ENCODE assay signal across 8 mouse cellular contexts in genomic region chr14:54516710-54517310, GRCm38 (mm10). TPM values are rescaled to one million over a fixed set of nuclear protein-coding genes. Genes with fewer than 3 reads are reported as not detected.
DNase-seq lines count a peak whose midpoint lies in the region; ATAC-seq and TF ChIP-seq lines count a peak whose summit lies in the region.

No protein-coding gene starts in this region.

- no peaks in the 10 kb centered on the region for H3K27me3 ChIP-seq in heart, embryonic 10.5 days (ENCODE audit: insufficient read depth, poor library complexity, severe bottlenecking)
- no peaks in the 10 kb centered on the region for H3K27me3 ChIP-seq in ES-Bruce4 (ENCODE audit: control insufficient read depth, insufficient read depth, low read length, poor library complexity, severe bottlenecking)
- no peaks in the 10 kb centered on the region for H3K27me3 ChIP-seq in forebrain, embryonic 15.5 days
- no peaks in the 10 kb centered on the region for H3K27me3 ChIP-seq in liver, postnatal 0 days (ENCODE audit: insufficient read depth, low read length)

- peaks cover 36% of the 10 kb centered on the region for H3K36me3 ChIP-seq in heart, embryonic 10.5 days
- peaks cover 38% of the 10 kb centered on the region for H3K36me3 ChIP-seq in ES-Bruce4 (ENCODE audit: control insufficient read depth, insufficient read depth, low read length, poor library complexity, severe bottlenecking)
- H3K36me3 ChIP-seq in forebrain, embryonic 15.5 days, result peaks cover 35% of the 10 kb centered on the region
- H3K36me3 ChIP-seq in liver, postnatal 0 days (replicated peaks; ENCODE audit: insufficient read depth, low read length), result peaks cover 28% of the 10 kb centered on the region

- no peak for TF ChIP-seq POLR2A in ES-Bruce4 (IDR thresholded peaks at IDR 0.05; ENCODE audit: insufficient read depth, low read length)

- no peak for TF ChIP-seq CTCF in ES-Bruce4 (IDR thresholded peaks at IDR 0.05; ENCODE audit: low read depth, low read length)
- 0 out of 2 replicates have a peak, but pooled peaks have one; percentile 2 for TF ChIP-seq CTCF in liver, postnatal 0 days (IDR thresholded peaks at IDR 0.05; ENCODE audit: low read depth)

- intact Hi-C loops in left cerebral cortex, postnatal 4 days (cut with DNase I), result no loop called here

- H3K27ac ChIP-seq in heart, embryonic 10.5 days, result peak overlapping the region; percentile 92
- no peak overlapping the region for H3K27ac ChIP-seq in ES-Bruce4 (ENCODE audit: insufficient read depth, low read length)
- H3K27ac ChIP-seq in forebrain, embryonic 15.5 days (replicated peaks), result peak overlapping the region; percentile 80
- H3K27ac ChIP-seq in liver, postnatal 0 days (ENCODE audit: low read depth), result peak overlapping the region; percentile 76

- no peak for TF ChIP-seq EP300 in ES-Bruce4 (IDR thresholded peaks at IDR 0.05; ENCODE audit: insufficient read depth, low read depth, low read length)
- TF ChIP-seq EP300 in liver, postnatal 0 days (IDR thresholded peaks at IDR 0.05; ENCODE audit: low read depth), result no peak

- peaks cover 19% of the 10 kb centered on the region for H3K4me1 ChIP-seq in heart, embryonic 10.5 days
- no peaks in the 10 kb centered on the region for H3K4me1 ChIP-seq in ES-Bruce4 (ENCODE audit: control insufficient read depth, insufficient read depth, low read length)
- peaks cover 25% of the 10 kb centered on the region for H3K4me1 ChIP-seq in forebrain, embryonic 15.5 days
- peaks cover 7% of the 10 kb centered on the region for H3K4me1 ChIP-seq in liver, postnatal 0 days (ENCODE audit: insufficient read depth)

- no peak for DNase-seq in heart, embryonic 10.5 days (ENCODE audit: low spot score)
- no peak for DNase-seq in heart, postnatal 4 days
- no peak for DNase-seq in liver, postnatal 0 days
- DNase-seq in urinary bladder, postnatal 10 days (ENCODE audit: low spot score), result no peak
- DNase-seq in left cerebral cortex, postnatal 4 days, result no peak
- DNase-seq in layer of hippocampus, postnatal 36 days, result no peak

- peak overlapping the region; percentile 78 for H3K4me3 ChIP-seq in heart, embryonic 10.5 days
- peak overlapping the region; percentile 77 for H3K4me3 ChIP-seq in ES-Bruce4 (ENCODE audit: low read depth, low read length)
- H3K4me3 ChIP-seq in forebrain, embryonic 15.5 days, result peak overlapping the region; percentile 79
- H3K4me3 ChIP-seq in liver, postnatal 0 days (ENCODE audit: low read depth, low read length), result peak overlapping the region; percentile 92

- ATAC-seq in forebrain, embryonic 15.5 days (replicated peaks), result peak; percentile 68
- no peak; the same call in 1 of the 2 replicates for ATAC-seq in liver, postnatal 0 days

- H3K4me2 ChIP-seq in forebrain, embryonic 15.5 days (replicated peaks), result peak overlapping the region; percentile 51
- peak overlapping the region; percentile 96 for H3K4me2 ChIP-seq in liver, postnatal 0 days (ENCODE audit: low read depth, low read length)

- 6% methylated on average over 17 of the region's 17 CpGs for WGBS in heart, embryonic 10.5 days
- 4% methylated on average over 17 of the region's 17 CpGs for WGBS in forebrain, embryonic 15.5 days
- WGBS in liver, postnatal 0 days (ENCODE audit: insufficient replicate concordance), result 3% methylated on average over 17 of the region's 17 CpGs

- H3K9ac ChIP-seq in ES-Bruce4 (ENCODE audit: low read depth, poor library complexity, severe bottlenecking), result peak overlapping the region; percentile 88
- H3K9ac ChIP-seq in forebrain, embryonic 15.5 days (replicated peaks), result peak overlapping the region; percentile 71
- peak overlapping the region; percentile 81 for H3K9ac ChIP-seq in liver, postnatal 0 days (replicated peaks)

- no peaks in the 10 kb centered on the region for H3K9me3 ChIP-seq in heart, embryonic 10.5 days
- H3K9me3 ChIP-seq in ES-Bruce4 (replicated peaks; ENCODE audit: control insufficient read depth, insufficient read depth, low read length, poor library complexity, severe bottlenecking), result peaks cover 20% of the 10 kb centered on the region
- no peaks in the 10 kb centered on the region for H3K9me3 ChIP-seq in forebrain, embryonic 15.5 days
- H3K9me3 ChIP-seq in liver, postnatal 0 days (ENCODE audit: low read length), result no peaks in the 10 kb centered on the region

RNA-seq across cellular contexts. Expression of gene Prmt5, which starts 0.5 kb away (rescaled TPM):
- 86.2 and 103 TPM in 2 replicates for polyA plus RNA-seq in heart, embryonic 10.5 days (2016; fragmentation: Nextera tagmentation; extraction: Ambion mirVana)
- 10 to 100 TPM; 36.2 to 36.5 TPM for total RNA-seq in heart, postnatal 4 days (2021)
- 165 and 183 TPM in 2 replicates for polyA plus RNA-seq in ES-Bruce4 (2011; ENCODE audit: insufficient read depth, insufficient read length, low read depth, missing spikeins)
- polyA plus RNA-seq in forebrain, embryonic 15.5 days (2015; fragmentation: Nextera tagmentation; extraction: Ambion mirVana), result 101 and 102 TPM in 2 replicates
- polyA plus RNA-seq in liver, postnatal 0 days (2015; fragmentation: Nextera tagmentation; extraction: Ambion mirVana), result 12.2 and 13.8 TPM in 2 replicates
- 10 to 100 TPM; 93.2 to 99.2 TPM for total RNA-seq in left cerebral cortex, postnatal 4 days (2021)
- 10 to 100 TPM; 51.7 to 57.1 TPM for total RNA-seq in layer of hippocampus, postnatal 36 days (2021)

RNA-seq across cellular contexts. Expression of gene Haus4, which starts 37.6 kb away (rescaled TPM):
- 50.2 and 52.9 TPM in 2 replicates for polyA plus RNA-seq in heart, embryonic 10.5 days (2016; fragmentation: Nextera tagmentation; extraction: Ambion mirVana)
- total RNA-seq in heart, postnatal 4 days (2021), result 10 to 100 TPM; 30.6 to 32.7 TPM
- polyA plus RNA-seq in ES-Bruce4 (2011; ENCODE audit: insufficient read depth, insufficient read length, low read depth, missing spikeins), result 68.6 and 72.3 TPM in 2 replicates
- polyA plus RNA-seq in forebrain, embryonic 15.5 days (2015; fragmentation: Nextera tagmentation; extraction: Ambion mirVana), result 29.6 and 31.6 TPM in 2 replicates
- 33.2 and 35.1 TPM in 2 replicates for polyA plus RNA-seq in liver, postnatal 0 days (2015; fragmentation: Nextera tagmentation; extraction: Ambion mirVana)
- 1 to 10 TPM; 8.1 to 9.1 TPM for total RNA-seq in left cerebral cortex, postnatal 4 days (2021)
- total RNA-seq in layer of hippocampus, postnatal 36 days (2021), result 1 to 10 TPM; 4.0 to 5.3 TPM

RNA-seq across cellular contexts. Expression of gene Rem2, which starts 40.9 kb away (rescaled TPM):
- 2.4 and 3.8 TPM in 2 replicates for polyA plus RNA-seq in heart, embryonic 10.5 days (2016; fragmentation: Nextera tagmentation; extraction: Ambion mirVana)
- total RNA-seq in heart, postnatal 4 days (2021), result under 1 TPM; 0.14 to 0.23 TPM
- polyA plus RNA-seq in ES-Bruce4 (2011; ENCODE audit: insufficient read depth, insufficient read length, low read depth, missing spikeins), result 2.6 and 4.0 TPM in 2 replicates
- 22.9 and 23.8 TPM in 2 replicates for polyA plus RNA-seq in forebrain, embryonic 15.5 days (2015; fragmentation: Nextera tagmentation; extraction: Ambion mirVana)
- 0.66 and 0.87 TPM in 2 replicates for polyA plus RNA-seq in liver, postnatal 0 days (2015; fragmentation: Nextera tagmentation; extraction: Ambion mirVana)
- total RNA-seq in left cerebral cortex, postnatal 4 days (2021), result 10 to 100 TPM; 15.0 to 17.2 TPM
- total RNA-seq in layer of hippocampus, postnatal 36 days (2021), result 10 to 100 TPM; 20.7 to 23.8 TPM

RNA-seq across cellular contexts. Expression of gene Lrp10, which starts 52.9 kb away (rescaled TPM):
- 44.8 and 51.0 TPM in 2 replicates for polyA plus RNA-seq in heart, embryonic 10.5 days (2016; fragmentation: Nextera tagmentation; extraction: Ambion mirVana)
- 10 to 100 TPM; 81.3 to 81.5 TPM for total RNA-seq in heart, postnatal 4 days (2021)
- 22.9 and 25.8 TPM in 2 replicates for polyA plus RNA-seq in ES-Bruce4 (2011; ENCODE audit: insufficient read depth, insufficient read length, low read depth, missing spikeins)
- polyA plus RNA-seq in forebrain, embryonic 15.5 days (2015; fragmentation: Nextera tagmentation; extraction: Ambion mirVana), result 32.5 and 33.9 TPM in 2 replicates
- polyA plus RNA-seq in liver, postnatal 0 days (2015; fragmentation: Nextera tagmentation; extraction: Ambion mirVana), result 20.9 and 25.3 TPM in 2 replicates
- 10 to 100 TPM; 39.6 to 39.8 TPM for total RNA-seq in left cerebral cortex, postnatal 4 days (2021)
- 10 to 100 TPM; 26.4 to 29.6 TPM for total RNA-seq in layer of hippocampus, postnatal 36 days (2021)
